Mouse (Mus musculus): Measurements from ENCODE around the gene Bex6. TPM values are rescaled to one million over a fixed set of nuclear protein-coding genes. Genes with fewer than 3 reads are reported as not detected.
A peak's percentile ranks its signal among the peaks of the same experiment; 100 is the strongest.

Gene Bex6
- total RNA-seq (2021): not detected

DNA sequence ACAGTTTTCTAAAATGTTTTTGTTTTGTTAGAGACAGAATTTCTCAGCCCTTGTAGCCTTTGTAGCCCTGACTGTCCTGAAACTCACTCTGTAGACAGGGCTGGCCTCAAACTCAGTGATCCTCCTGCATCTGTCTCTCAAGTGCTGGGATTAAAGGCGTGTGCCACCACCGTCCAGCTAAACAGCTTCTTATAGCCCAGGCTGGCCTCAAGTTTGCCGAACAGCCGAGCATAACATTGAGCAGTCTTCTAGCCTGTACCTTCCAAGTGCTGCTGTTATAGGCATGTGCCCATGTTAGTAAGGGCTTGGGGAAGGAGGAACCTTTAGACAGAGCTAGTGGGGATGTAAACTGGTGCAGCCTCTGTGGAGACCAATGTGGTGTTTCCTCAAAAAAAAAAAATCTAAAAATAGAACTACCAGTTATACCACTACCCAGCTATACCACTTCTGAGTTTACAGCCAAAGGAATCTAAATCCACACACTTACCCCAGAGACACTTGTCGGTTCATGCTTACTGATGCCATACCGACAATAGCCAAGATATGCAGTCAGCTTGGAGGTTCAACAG lies at the start of gene Bex6:
Gene Bex6 (plus strand): TSS at position 491 of the 569 bp plus-strand sequence.
- no peak for DNase-seq (ENCODE audit: extremely low spot score in 1 of 2, low spot score in 2 of 2)
- intact Hi-C loops (cut with DNase I): no loop called here

GRCm38 (mm10) chr16:32130190-32130826 lies 49.3 kb upstream of the Bex6 start:
- intact Hi-C loops (cut with DNase I): no loop called here
- peak in 1 of 2 experiments; percentile 50 for DNase-seq (ENCODE audit: extremely low spot score in 1 of 2, low spot score in 2 of 2)

DNA sequence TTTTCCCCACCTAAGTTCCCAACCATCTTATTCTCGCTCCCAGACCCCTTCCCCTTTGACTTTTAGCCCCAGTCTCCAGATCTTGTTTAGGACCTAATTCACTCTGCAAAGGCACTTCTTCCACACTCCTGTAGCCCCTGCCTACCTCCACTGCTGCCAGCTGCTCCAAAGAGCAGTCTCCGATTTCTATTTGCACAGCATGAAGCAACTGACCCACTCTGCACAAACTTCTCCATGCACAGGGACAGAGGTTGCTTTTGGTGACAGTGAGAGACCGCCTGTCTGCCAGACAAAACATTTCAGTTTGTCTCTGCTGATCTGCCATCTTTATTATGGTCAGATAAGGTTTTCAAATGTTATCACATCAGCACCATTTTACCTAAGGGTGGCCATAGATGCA lies 46.5 kb upstream of the Bex6 start:
- intact Hi-C loops (cut with DNase I): no loop called here
- no peak for DNase-seq (ENCODE audit: extremely low spot score in 1 of 2, low spot score in 2 of 2)

GRCm38 (mm10) chr16:32135842-32136357 lies 43.7 kb upstream of the Bex6 start:
- no peak for DNase-seq (ENCODE audit: extremely low spot score in 1 of 2, low spot score in 2 of 2)
- intact Hi-C loops (cut with DNase I): no loop called here

DNA sequence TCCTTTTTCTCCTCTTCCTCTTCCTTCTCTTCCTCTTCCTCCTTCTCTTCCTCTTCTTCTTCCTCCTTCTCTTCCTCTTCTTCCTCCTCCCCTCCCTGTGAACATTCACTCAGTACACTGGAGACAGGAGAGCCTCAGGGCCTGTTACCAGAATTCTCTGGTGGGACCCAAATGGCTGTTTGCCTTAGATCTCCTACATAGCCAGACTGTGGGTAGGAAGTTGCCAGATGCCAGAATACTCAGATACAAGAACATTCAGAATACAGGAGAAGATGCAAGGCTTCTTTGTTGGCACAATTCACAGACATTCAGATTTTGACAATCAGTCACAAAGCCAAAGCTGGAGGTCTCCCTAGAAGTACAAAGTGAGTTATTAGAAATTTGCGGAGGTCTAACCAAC lies 40.7 kb upstream of the Bex6 start:
- intact Hi-C loops (cut with DNase I): no loop called here
- DNase-seq (ENCODE audit: extremely low spot score in 1 of 2, low spot score in 2 of 2): no peak

DNA sequence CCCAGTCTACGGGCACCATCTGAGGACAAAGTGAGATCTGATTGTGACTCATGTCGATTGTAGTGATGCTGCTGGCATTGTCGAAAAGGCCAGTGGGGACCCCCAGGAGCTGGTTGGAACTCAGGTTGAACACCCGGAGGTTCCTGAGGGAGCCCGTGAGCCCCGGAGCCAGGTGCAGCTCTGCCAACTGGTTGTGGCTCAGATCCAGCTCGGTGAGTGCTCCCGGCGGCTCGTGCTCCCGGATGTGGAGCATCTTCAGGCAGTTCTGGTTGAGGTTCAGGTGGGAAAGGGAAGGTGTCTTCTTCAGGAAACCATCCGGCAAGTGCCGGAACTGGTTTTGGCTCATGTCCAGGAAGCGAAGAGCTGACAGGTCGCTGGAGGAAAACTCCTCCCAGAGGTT lies 35.9 kb upstream of the Bex6 start:
- DNase-seq (ENCODE audit: extremely low spot score in 1 of 2, low spot score in 2 of 2): no peak
- intact Hi-C loops (cut with DNase I): no loop called here

- DNase-seq (ENCODE audit: extremely low spot score in 1 of 2, low spot score in 2 of 2): no peak
- intact Hi-C loops (cut with DNase I): no loop called here
Observed at GRCm38 (mm10) chr16:32144592-32144991, 35.0 kb upstream of the Bex6 start.

DNA sequence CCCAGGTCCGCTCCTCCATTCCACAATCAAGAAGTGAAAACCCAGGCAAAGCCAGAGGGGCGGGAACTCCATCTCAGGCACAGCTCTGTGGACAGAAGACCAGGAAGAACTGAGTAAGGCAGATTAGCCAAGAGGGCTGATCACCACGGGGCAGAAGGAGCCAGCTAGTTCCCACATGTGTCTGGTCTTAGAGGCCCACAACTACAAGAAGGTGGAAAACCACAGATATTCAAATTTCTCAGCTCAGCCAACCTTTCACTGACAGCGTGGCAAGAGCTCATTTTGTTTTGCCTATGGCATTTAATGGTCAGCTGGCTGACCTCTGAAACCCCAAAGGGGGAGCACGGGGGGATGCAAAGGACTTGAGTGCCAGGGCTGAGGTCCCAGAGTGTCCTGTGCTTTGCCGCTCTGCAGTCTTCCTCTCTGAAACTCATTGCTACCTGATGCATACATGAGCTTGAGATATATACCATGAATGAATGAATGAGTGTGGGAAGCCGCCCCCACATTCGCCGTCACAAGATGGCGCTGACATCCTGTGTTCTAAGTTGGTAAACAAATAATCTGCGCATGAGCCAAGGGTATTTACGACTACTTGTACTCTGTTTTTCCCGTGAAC lies 31.9 kb upstream of the Bex6 start:
- no peak for DNase-seq (ENCODE audit: extremely low spot score in 1 of 2, low spot score in 2 of 2)
- intact Hi-C loops (cut with DNase I): no loop called here

DNA sequence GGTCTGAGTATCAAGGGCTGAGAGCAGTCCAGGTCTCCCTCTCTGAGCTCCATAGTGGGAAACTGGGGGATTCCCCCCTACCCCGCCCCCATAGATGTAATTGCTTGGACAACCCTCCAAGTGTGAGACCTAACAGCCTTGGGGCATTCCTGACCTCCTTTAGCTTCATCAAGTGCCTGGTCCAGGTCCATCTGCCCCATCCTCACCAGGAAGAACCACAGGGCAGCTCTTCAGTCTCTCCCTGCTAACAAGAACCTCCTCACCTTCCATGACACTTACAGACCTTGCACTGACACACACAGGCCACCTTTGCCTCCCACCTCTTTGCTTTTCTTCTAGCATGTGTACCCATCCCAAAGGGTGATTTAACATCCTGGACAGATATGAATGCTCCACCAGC lies 25.6 kb upstream of the Bex6 start:
- intact Hi-C loops (cut with DNase I): no loop called here
- DNase-seq (ENCODE audit: extremely low spot score in 1 of 2, low spot score in 2 of 2): no peak

GRCm38 (mm10) chr16:32154437-32154836 lies 25.2 kb upstream of the Bex6 start:
- peak; percentile 60 to 82 for DNase-seq (ENCODE audit: extremely low spot score in 1 of 2, low spot score in 2 of 2)
- intact Hi-C loops (cut with DNase I): no loop called here

DNA sequence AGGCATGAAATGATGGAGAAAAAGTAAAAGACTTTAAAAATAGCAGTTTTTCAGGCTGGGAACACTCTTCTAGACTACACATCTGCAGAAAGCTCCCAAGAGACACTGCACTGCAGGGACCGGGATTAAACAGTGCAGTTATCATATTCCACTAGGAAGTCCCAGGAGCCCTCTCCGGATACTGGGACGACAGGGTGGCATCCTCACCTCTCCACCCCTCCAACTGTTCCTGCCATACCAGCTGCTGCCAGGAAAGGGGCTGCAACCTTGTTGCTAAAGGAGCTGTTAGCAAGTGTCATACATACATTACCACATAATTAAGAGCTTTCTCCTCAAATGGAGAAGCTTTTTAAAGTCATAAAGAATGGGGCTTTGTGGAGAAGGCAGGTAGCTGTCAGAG lies 22.9 kb upstream of the Bex6 start:
- intact Hi-C loops (cut with DNase I): no loop called here
- DNase-seq (ENCODE audit: extremely low spot score in 1 of 2, low spot score in 2 of 2): no peak

GRCm38 (mm10) chr16:32157369-32157768 lies 22.3 kb upstream of the Bex6 start:
- no peak for DNase-seq (ENCODE audit: extremely low spot score in 1 of 2, low spot score in 2 of 2)
- intact Hi-C loops (cut with DNase I): no loop called here

DNA sequence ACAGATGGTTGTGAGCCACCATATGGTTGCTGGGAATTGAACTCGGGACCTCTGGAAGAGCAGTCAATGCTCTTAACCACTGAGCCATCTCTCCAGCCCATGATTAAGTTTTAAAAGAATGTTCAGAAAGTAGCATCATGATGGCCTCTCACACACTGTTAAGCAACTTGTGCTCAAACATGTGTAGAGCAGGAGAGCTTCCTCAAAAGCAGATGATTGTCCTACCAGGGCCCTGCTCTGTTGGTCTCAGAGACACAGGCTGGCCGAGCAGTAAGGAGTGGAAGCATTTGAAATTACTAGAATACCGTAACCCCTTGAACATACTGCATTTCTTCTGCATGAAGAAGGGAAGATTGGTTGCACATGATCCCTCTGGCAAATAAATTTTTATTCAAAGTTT lies 20.7 kb upstream of the Bex6 start:
- DNase-seq (ENCODE audit: extremely low spot score in 1 of 2, low spot score in 2 of 2): no peak
- intact Hi-C loops (cut with DNase I): no loop called here

DNA sequence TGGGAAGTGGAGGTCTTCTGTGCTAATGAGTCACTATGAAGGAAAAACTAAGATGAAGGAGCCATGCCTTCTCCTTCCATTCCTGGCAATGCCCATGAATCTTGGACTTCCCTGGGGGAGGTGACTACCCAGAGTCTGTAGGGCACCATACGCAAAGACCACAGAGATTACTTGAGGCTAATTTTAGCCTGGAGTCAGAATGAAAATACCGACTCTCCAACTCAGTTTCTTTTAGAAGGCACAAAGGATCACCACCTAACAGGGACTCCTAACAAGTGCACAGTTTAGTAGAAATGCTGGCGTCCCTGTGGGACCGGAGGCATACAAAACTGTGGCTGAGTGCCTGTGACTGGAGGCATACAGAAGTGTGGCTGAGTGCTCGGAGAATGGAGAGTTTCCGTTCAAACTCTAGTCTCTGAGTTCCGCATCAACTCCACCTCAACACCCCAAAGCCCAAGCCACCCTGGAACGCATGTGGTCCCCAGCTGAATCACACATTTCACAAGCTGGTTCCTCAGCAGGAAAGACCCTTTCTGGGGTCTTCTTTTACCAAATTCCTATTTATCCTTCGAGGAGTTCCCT lies 18.8 kb upstream of the Bex6 start:
- DNase-seq (ENCODE audit: extremely low spot score in 1 of 2, low spot score in 2 of 2): no peak
- intact Hi-C loops (cut with DNase I): no loop called here

GRCm38 (mm10) chr16:32163392-32163791 lies 16.2 kb upstream of the Bex6 start:
- no peak for DNase-seq (ENCODE audit: extremely low spot score in 1 of 2, low spot score in 2 of 2)
- intact Hi-C loops (cut with DNase I): no loop called here

GRCm38 (mm10) chr16:32163891-32164290 lies 15.7 kb upstream of the Bex6 start:
- intact Hi-C loops (cut with DNase I): no loop called here
- no peak for DNase-seq (ENCODE audit: extremely low spot score in 1 of 2, low spot score in 2 of 2)

DNA sequence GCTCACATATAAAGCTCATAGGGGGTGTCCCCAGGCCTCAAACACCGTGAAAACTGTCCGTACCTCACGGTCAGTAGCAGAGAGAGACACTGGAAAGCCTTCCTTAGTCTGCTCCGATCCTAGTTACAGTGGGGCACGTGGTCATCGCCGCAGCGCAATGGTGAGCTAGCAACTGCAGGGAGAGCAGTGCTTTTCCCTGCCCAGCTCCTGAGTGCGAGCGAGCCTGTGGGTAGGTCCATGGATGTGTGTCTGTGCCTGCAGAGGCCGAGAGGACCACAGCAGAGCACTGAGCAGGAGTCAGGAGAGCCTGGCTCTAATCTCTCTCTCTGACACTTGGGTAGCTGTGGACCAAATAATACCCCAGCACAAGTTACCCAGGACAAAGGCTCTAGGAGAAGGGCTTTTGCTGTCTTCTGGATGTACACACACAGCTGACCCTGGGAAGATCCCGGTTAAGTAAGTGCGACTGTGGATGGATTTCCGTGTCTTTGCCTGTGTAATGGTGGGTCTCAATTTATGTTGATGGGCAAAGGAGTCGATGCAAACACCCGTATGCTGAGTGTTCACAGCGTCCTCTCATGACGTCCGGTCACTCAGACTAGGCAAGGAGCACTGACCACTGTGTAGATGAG lies 15.1 kb upstream of the Bex6 start:
- no peak for DNase-seq (ENCODE audit: extremely low spot score in 1 of 2, low spot score in 2 of 2)
- intact Hi-C loops (cut with DNase I): no loop called here

DNA sequence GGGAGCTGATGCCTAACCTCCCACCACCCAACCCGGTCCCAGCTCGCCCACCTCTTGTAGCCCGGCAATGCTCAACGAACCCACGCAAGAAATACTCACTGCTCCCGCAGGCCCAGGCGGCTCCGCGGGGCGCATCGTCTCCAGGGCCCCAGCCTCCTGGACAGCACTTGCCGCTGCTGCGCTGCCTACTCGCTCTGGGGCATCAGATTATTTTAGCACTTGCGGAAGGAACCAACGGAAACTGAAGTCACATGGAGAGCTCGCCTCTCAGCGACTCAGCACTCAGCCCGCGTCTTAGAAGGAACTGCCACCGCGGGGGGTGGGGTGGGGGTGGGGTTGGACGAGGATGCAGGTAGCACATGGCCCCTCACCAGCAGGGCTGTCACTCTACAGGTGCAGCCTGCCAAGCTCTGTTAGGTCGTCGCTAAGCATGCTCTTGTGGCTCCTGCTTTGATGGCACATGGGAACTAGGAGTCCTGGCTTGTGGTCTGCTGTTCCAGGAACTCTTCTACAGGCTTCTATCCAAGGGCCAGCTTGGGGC lies 14.3 kb upstream of the Bex6 start, which contains the start of gene Nrros:
Gene Nrros (minus strand): TSS at position 314 of the 541 bp plus-strand sequence.
- intact Hi-C loops (cut with DNase I): no loop called here
- peak in 1 of 2 experiments; percentile 68 for DNase-seq (ENCODE audit: extremely low spot score in 1 of 2, low spot score in 2 of 2)

GRCm38 (mm10) chr16:32167819-32168545 lies 11.6 kb upstream of the Bex6 start:
- no peak for DNase-seq (ENCODE audit: extremely low spot score in 1 of 2, low spot score in 2 of 2)
- intact Hi-C loops (cut with DNase I): no loop called here
